Comparison of ENCODE assay signal across 14 mouse cellular contexts in the genomic region with DNA sequence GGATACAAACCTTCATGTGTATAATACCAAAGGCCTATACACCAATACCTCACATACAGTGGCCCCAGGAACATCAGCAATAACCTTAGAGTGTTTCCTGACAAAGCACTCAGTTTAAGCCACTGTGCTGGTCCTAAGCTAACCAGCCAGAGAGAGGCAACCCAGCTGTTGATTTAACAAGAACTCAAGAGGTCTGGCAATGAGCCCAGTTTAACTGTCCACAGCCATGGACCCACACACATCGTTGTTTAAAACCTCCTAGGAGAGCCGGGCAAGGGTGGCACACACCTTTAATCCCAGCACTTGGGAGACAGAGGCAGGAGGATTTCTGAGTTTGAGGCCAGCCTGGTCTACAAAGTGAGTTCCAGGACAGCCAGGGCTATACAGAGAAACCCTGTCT. TPM values are rescaled to one million over a fixed set of nuclear protein-coding genes. Genes with fewer than 3 reads are reported as not detected.
A peak's percentile ranks its signal among the peaks of the same experiment; 100 is the strongest.
DNase-seq lines count a peak whose midpoint lies in the region; ATAC-seq and TF ChIP-seq lines count a peak whose summit lies in the region.
"Had no signal": no experiment of that assay in that cellular context is flagged by ENCODE, and none has a peak within 500 bp of the region (broad histone marks: within the 10 kb centered on the region; RNA-seq: fewer than 3 reads in every experiment).

No protein-coding gene starts in this region.

- peak overlapping the region; percentile 20; the same call in 1 of the 2 replicates for H3K27ac ChIP-seq in heart, postnatal 0 days (ENCODE audit: low read depth)
- no peak overlapping the region for H3K27ac ChIP-seq in heart, embryonic 12.5 days (ENCODE audit: poor library complexity, severe bottlenecking)
- no peak overlapping the region for H3K27ac ChIP-seq in midbrain, postnatal 0 days (ENCODE audit: low read depth, low read length)
- no peak overlapping the region for H3K27ac ChIP-seq in midbrain, embryonic 10.5 days (replicated peaks)
- H3K27ac ChIP-seq: liver, embryonic 15.5 days; midbrain, embryonic 12.5 days had no signal

- no peak for TF ChIP-seq POLR2A in brain, embryonic 14.5 days (IDR thresholded peaks at IDR 0.05; ENCODE audit: borderline replicate concordance, extremely low read depth, insufficient read depth, insufficient read length, poor library complexity, severe bottlenecking)

- peak; percentile 69; the same call in 1 of the 2 replicates for ATAC-seq in heart, postnatal 0 days (ENCODE audit: insufficient read depth, low read depth)
- ATAC-seq in heart, embryonic 12.5 days (ENCODE audit: insufficient number of reproducible peaks, low FRiP score) = no peak
- ATAC-seq in midbrain, postnatal 0 days (ENCODE audit: low FRiP score) = no peak
- ATAC-seq in erythroblast, adult 5-6 weeks (replicated peaks; ENCODE audit: low FRiP score, poor library complexity, severe bottlenecking) = no peak
- ATAC-seq: intestine, postnatal 0 days had no signal

- no peaks in the 10 kb centered on the region for H3K9me3 ChIP-seq in heart, postnatal 0 days (replicated peaks; ENCODE audit: control insufficient read depth, low read length)
- no peaks in the 10 kb centered on the region for H3K9me3 ChIP-seq in heart, embryonic 12.5 days (replicated peaks)
- no peaks in the 10 kb centered on the region for H3K9me3 ChIP-seq in midbrain, postnatal 0 days (ENCODE audit: low read length)
- no peaks in the 10 kb centered on the region for H3K9me3 ChIP-seq in midbrain, embryonic 10.5 days (replicated peaks)
- H3K9me3 ChIP-seq: liver, embryonic 15.5 days; midbrain, embryonic 12.5 days had no signal

- no peak for TF ChIP-seq CTCF in heart, postnatal 0 days (IDR thresholded peaks at IDR 0.05; ENCODE audit: low read depth)
- no peak for TF ChIP-seq CTCF in midbrain, postnatal 0 days (IDR thresholded peaks at IDR 0.05)
- TF ChIP-seq CTCF in brain, embryonic 14.5 days (IDR thresholded peaks at IDR 0.05; ENCODE audit: borderline replicate concordance, extremely low read depth, insufficient read depth, insufficient read length) = no peak

- H3K36me3 ChIP-seq in heart, postnatal 0 days (replicated peaks; ENCODE audit: control insufficient read depth, insufficient read depth, low read length) = no peaks in the 10 kb centered on the region
- no peaks in the 10 kb centered on the region for H3K36me3 ChIP-seq in heart, embryonic 12.5 days
- no peaks in the 10 kb centered on the region for H3K36me3 ChIP-seq in midbrain, postnatal 0 days (ENCODE audit: insufficient read depth, low read length)
- no peaks in the 10 kb centered on the region for H3K36me3 ChIP-seq in midbrain, embryonic 10.5 days
- H3K36me3 ChIP-seq: liver, embryonic 15.5 days; midbrain, embryonic 12.5 days had no signal

- H3K4me1 ChIP-seq in heart, postnatal 0 days (ENCODE audit: control insufficient read depth, insufficient read depth) = peaks cover 40% of the 10 kb centered on the region
- H3K4me1 ChIP-seq in heart, embryonic 12.5 days (replicated peaks) = peaks cover 56% of the 10 kb centered on the region
- H3K4me1 ChIP-seq in midbrain, postnatal 0 days (ENCODE audit: insufficient read depth, low read length) = 0 out of 2 replicates have a peak, but pooled peaks cover 4% of the 10 kb centered on the region
- peaks cover 38% of the 10 kb centered on the region for H3K4me1 ChIP-seq in midbrain, embryonic 10.5 days

- H3K27me3 ChIP-seq in heart, postnatal 0 days (ENCODE audit: control insufficient read depth, insufficient read depth, low read length) = no peaks in the 10 kb centered on the region
- H3K27me3 ChIP-seq in heart, embryonic 12.5 days (replicated peaks) = no peaks in the 10 kb centered on the region
- H3K27me3 ChIP-seq in midbrain, postnatal 0 days (ENCODE audit: insufficient read depth, low read length) = no peaks in the 10 kb centered on the region
- H3K27me3 ChIP-seq in midbrain, embryonic 10.5 days (ENCODE audit: low read depth, poor library complexity, severe bottlenecking) = no peaks in the 10 kb centered on the region
- H3K27me3 ChIP-seq: liver, embryonic 15.5 days; midbrain, embryonic 12.5 days had no signal

- no peak overlapping the region for H3K4me2 ChIP-seq in heart, postnatal 0 days (ENCODE audit: low read depth, low read length)
- H3K4me2 ChIP-seq in heart, embryonic 12.5 days = no peak overlapping the region
- H3K4me2 ChIP-seq in midbrain, postnatal 0 days (ENCODE audit: low read depth, low read length, poor library complexity, severe bottlenecking) = no peak overlapping the region
- H3K4me2 ChIP-seq: liver, embryonic 15.5 days; midbrain, embryonic 12.5 days had no signal

- TF ChIP-seq EP300 in heart, postnatal 0 days (IDR thresholded peaks at IDR 0.05; ENCODE audit: low read depth) = no peak

- WGBS in heart, postnatal 0 days = 20% methylated on average over 2 of the region's 2 CpGs
- WGBS in heart, embryonic 12.5 days = 17% methylated on average over 2 of the region's 2 CpGs
- 65% methylated on average over 2 of the region's 2 CpGs for WGBS in midbrain, postnatal 0 days
- 95% methylated on average over 2 of the region's 2 CpGs for WGBS in midbrain, embryonic 10.5 days

- peak; percentile 66 for DNase-seq in heart, postnatal 0 days (ENCODE audit: low spot score)
- peak; percentile 62 for DNase-seq in midbrain, postnatal 0 days (ENCODE audit: low spot score)
- DNase-seq in midbrain, embryonic 10.5 days (ENCODE audit: low spot score) = no peak
- peak; percentile 63 for DNase-seq in brain, embryonic 14.5 days (ENCODE audit: low read depth)
- DNase-seq in lung, postnatal 10 days = peak; percentile 52
- DNase-seq: adrenal gland, postnatal 25 days; cerebellum, adult 11-12 months; layer of hippocampus, postnatal 36 days had no signal

- no peak overlapping the region for H3K4me3 ChIP-seq in heart, postnatal 0 days (ENCODE audit: low read depth, low read length)
- no peak overlapping the region for H3K4me3 ChIP-seq in heart, embryonic 12.5 days
- H3K4me3 ChIP-seq in midbrain, postnatal 0 days (ENCODE audit: low read depth, low read length) = no peak overlapping the region
- H3K4me3 ChIP-seq in midbrain, embryonic 10.5 days = no peak overlapping the region
- H3K4me3 ChIP-seq: erythroblast, embryonic 14.5 days; liver, embryonic 15.5 days; midbrain, embryonic 12.5 days had no signal

- no peak overlapping the region for H3K9ac ChIP-seq in heart, postnatal 0 days (replicated peaks; ENCODE audit: low read depth, low read length)
- no peak overlapping the region for H3K9ac ChIP-seq in heart, embryonic 12.5 days
- H3K9ac ChIP-seq in midbrain, postnatal 0 days (replicated peaks; ENCODE audit: low read length, poor library complexity, severe bottlenecking) = no peak overlapping the region
- H3K9ac ChIP-seq: liver, embryonic 15.5 days; midbrain, embryonic 12.5 days had no signal

RNA-seq across cellular contexts. Expression of a gene that starts 18.0 kb away (rescaled TPM):
- total RNA-seq in heart, postnatal 0 days (2014; rRNA removed; ENCODE audit: low replicate concordance) = 43.8 and 70.3 TPM in 2 replicates
- polyA plus RNA-seq in heart, postnatal 0 days (2015; fragmentation: Nextera tagmentation; extraction: Ambion mirVana) = 14.7 and 17.7 TPM in 2 replicates
- 14.9 TPM in 2 replicates for polyA plus RNA-seq in heart, embryonic 12.5 days (2016; fragmentation: Nextera tagmentation; extraction: Ambion mirVana)
- total RNA-seq in midbrain, postnatal 0 days (2014; rRNA removed) = 19.1 and 38.6 TPM in 2 replicates
- 4.2 and 4.6 TPM in 2 replicates for polyA plus RNA-seq in midbrain, postnatal 0 days (2015; fragmentation: Nextera tagmentation; extraction: Ambion mirVana)
- polyA plus RNA-seq in midbrain, embryonic 10.5 days (2016; fragmentation: Nextera tagmentation; extraction: Ambion mirVana) = 5.8 and 6.5 TPM in 2 replicates
- polyA plus RNA-seq in brain, embryonic 14.5 days (2012; rRNA removed) = 17.8 and 20.1 TPM in 2 replicates
- 0.96 and 1.5 TPM in 2 replicates for total RNA-seq in erythroblast, adult 5-6 weeks (2015; ENCODE audit: low replicate concordance)
- total RNA-seq in erythroblast, adult 5-6 weeks (2017; ENCODE audit: low replicate concordance) = 2.1 and 2.4 TPM in 2 replicates
